Mouse (Mus musculus): ENCODE data around the gene Cog1.
A peak's percentile ranks its signal among the peaks of the same experiment; 100 is the strongest.

Gene Cog1

GRCm38 (mm10) chr11:113648690-113649352 is at the start of gene Cog1:
TSS of gene Cog1 (plus strand) at chr11:113649169.
- DNase-seq: no peak

GRCm38 (mm10) chr11:113600526-113601245 is 48.3 kb upstream of the Cog1 start:
- peak; percentile 31 to 47 for DNase-seq

GRCm38 (mm10) chr11:113601616-113602343 is 47.2 kb upstream of the Cog1 start:
- DNase-seq: no peak

- no peak for DNase-seq
Observed at GRCm38 (mm10) chr11:113607556-113607955, 41.4 kb upstream of the Cog1 start.

GRCm38 (mm10) chr11:113609581-113609980 is 39.4 kb upstream of the Cog1 start:
- DNase-seq: peak in 1 of 2 experiments; percentile 45

GRCm38 (mm10) chr11:113610266-113610665 is 38.7 kb upstream of the Cog1 start:
- DNase-seq: peak; percentile 31 to 43

- DNase-seq: no peak
Observed at GRCm38 (mm10) chr11:113611112-113611646, 37.8 kb upstream of the Cog1 start.

GRCm38 (mm10) chr11:113611664-113612611 is 37.0 kb upstream of the Cog1 start:
- peak in 1 of 2 experiments; percentile 44 for DNase-seq

GRCm38 (mm10) chr11:113614476-113614875 is 34.5 kb upstream of the Cog1 start:
- DNase-seq: no peak

- DNase-seq: peak; percentile 24 to 72
Observed at GRCm38 (mm10) chr11:113617132-113617911, 31.6 kb upstream of the Cog1 start.

GRCm38 (mm10) chr11:113618303-113618671 is 30.7 kb upstream of the Cog1 start:
- DNase-seq: no peak

GRCm38 (mm10) chr11:113618672-113619419 is 30.1 kb upstream of the Cog1 start, which contains the start of gene Sstr2:
TSS of gene Sstr2 (plus strand) at chr11:113619342.
- DNase-seq: peak; percentile 67 to 77

- DNase-seq: no peak
Observed at GRCm38 (mm10) chr11:113619420-113620080, 29.4 kb upstream of the Cog1 start.

- DNase-seq: no peak
Observed at GRCm38 (mm10) chr11:113621001-113621400, 28.0 kb upstream of the Cog1 start.

- no peak for DNase-seq
Observed at GRCm38 (mm10) chr11:113622028-113622427, 26.9 kb upstream of the Cog1 start.

- DNase-seq: no peak
Observed at GRCm38 (mm10) chr11:113625437-113625836, 23.5 kb upstream of the Cog1 start.

- peak in 1 of 2 experiments; percentile 21 for DNase-seq
Observed at GRCm38 (mm10) chr11:113627785-113628184, 21.2 kb upstream of the Cog1 start.

- DNase-seq: no peak
Observed at GRCm38 (mm10) chr11:113630642-113631041, 18.3 kb upstream of the Cog1 start.

- DNase-seq: no peak
Observed at GRCm38 (mm10) chr11:113631302-113631701, 17.7 kb upstream of the Cog1 start.

GRCm38 (mm10) chr11:113631862-113632261 is 17.1 kb upstream of the Cog1 start:
- no peak for DNase-seq

Data from kidney, adult 8-10 months (tissue).